Mouse (Mus musculus) spleen, adult 18-20 months (tissue): ENCODE measurements around the gene Psme2b.
A peak's percentile ranks its signal among the peaks of the same experiment; 100 is the strongest.

Source experiments
- DNase-seq, 2 experiments: peaks; one replicate each; pipeline ENCODE4 v3.0.0; 2022; ENCODE audit warnings: mixed read lengths in 2 of 2

Psme2b gene

GRCm38 (mm10) chr11:48900654-48901566 lies 45.1 kb downstream of the Psme2b start:
- DNase-seq, result peak; percentile 18 to 34

DNA sequence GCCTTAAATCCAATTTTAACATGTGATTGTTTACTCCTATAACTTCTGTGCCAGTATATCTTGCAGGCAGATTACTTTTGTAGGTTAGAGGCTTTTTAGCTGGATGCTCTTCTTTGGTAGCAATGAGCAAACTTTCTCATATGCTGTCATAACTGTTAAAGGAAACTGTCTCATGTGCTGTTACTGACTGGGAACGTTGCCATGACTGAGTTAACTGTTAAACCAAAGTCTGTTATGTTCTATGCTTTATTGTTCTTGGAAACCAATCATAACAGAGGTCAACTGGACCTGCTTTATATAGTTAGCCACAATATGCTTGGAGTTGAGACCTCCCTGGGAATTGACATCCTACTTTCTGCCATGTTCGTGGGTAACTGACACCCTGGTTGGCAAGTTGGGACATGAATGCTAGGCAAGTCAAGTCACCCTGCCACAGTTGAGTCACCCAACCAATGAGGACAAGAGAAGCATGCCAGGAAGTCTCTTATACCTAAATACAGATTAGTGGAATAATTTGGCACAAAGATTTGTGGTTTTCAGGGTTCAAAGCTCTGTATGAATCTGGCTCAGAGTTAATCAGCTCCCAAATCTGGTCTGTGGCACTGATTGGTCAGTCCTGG lies 47.1 kb downstream of the Psme2b start:
- DNase-seq, result no peak
